Mouse (Mus musculus): ENCODE measurements around the gene Psen1. TPM values are rescaled to one million over a fixed set of nuclear protein-coding genes. Genes with fewer than 3 reads are reported as not detected.

Psen1 gene
- polyA plus RNA-seq (2015; fragmentation: Nextera tagmentation; extraction: Ambion mirVana), result 38.9 and 44.0 TPM in 2 replicates

DNA sequence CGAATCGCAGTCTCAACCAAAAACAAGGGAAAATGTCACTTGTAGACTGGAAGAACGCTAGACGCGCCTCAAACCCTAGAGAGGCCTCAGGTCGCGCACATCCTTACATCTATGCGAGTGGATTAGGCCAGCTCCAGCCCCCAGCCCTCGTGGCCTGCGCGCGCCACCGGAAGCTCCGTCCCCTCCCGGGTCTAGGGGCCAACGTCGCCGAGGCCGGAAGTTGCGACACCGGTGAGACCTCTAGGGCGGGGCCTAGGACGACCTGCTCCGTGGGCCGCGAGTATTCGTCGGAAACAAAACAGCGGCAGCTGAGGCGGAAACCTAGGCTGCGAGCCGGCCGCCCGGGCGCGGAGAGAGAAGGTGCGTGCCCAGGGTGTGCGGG lies at the start of gene Psen1:
Gene Psen1 (plus strand): TSS at position 219 of the 382 bp plus-strand sequence.
- peak within 1 kb of the TSS; percentile 84 for H3K4me3 ChIP-seq
- H3K4me1 ChIP-seq (replicated peaks), result peaks cover 16% of the 10 kb centered on the region
- peaks cover 4% of the 10 kb centered on the region for H3K36me3 ChIP-seq
- peak within 1 kb of the TSS; percentile 90 for H3K27ac ChIP-seq
- H3K4me2 ChIP-seq, result peak within 1 kb of the TSS; percentile 75
- H3K9me3 ChIP-seq (replicated peaks), result no peaks in the 10 kb centered on the region
- H3K27me3 ChIP-seq, result no peaks in the 10 kb centered on the region
- ATAC-seq (replicated peaks; ENCODE audit: insufficient number of reproducible peaks, insufficient read depth, low FRiP score, low read depth), result peak; percentile 97
- H3K9ac ChIP-seq, result peak within 1 kb of the TSS; percentile 86
- 0% methylated on average over 38 of the region's 38 CpGs for WGBS

DNA sequence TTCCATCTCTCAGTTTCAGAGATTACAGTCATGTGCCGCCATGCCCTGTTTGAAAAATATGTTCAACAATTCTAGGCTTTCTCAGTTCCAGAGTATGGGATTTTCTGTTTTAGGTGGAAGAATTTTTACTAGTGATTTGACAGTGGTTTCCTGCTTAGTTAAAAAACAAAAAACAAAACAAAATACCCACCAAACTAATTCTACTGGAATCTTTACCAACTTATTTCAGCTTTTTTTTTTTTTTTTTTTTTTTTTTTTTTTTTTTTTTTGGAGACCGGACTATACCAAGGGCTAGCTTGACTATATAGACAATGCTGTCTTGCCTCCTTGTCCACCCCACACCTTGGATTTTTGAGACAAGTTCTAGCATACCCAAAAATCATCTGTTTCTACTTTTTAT lies 46.7 kb upstream of the Psen1 start:
- peaks cover 3% of the 10 kb centered on the region; the same call in 1 of the 2 replicates for H3K4me1 ChIP-seq (replicated peaks)
- ATAC-seq (replicated peaks; ENCODE audit: insufficient number of reproducible peaks, insufficient read depth, low FRiP score, low read depth), result no peak

GRCm38 (mm10) chr12:83643116-83643515 lies 44.8 kb upstream of the Psen1 start:
- peaks cover 44% of the 10 kb centered on the region for H3K36me3 ChIP-seq
- no peak for ATAC-seq (replicated peaks; ENCODE audit: insufficient number of reproducible peaks, insufficient read depth, low FRiP score, low read depth)
- no peak overlapping the region for H3K9ac ChIP-seq
- H3K27me3 ChIP-seq, result no peaks in the 10 kb centered on the region
- no peak overlapping the region for H3K4me2 ChIP-seq
- no peaks in the 10 kb centered on the region for H3K9me3 ChIP-seq (replicated peaks)
- no peak overlapping the region for H3K27ac ChIP-seq
- H3K4me3 ChIP-seq, result no peak overlapping the region
- WGBS, result 88% methylated on average over 1 of the region's 1 CpGs
- no peaks in the 10 kb centered on the region for H3K4me1 ChIP-seq (replicated peaks)

More for the DNA sequence above, 46.7 kb upstream of the Psen1 start:
- no peak overlapping the region for H3K9ac ChIP-seq
- H3K27ac ChIP-seq, result no peak overlapping the region
- no peaks in the 10 kb centered on the region for H3K27me3 ChIP-seq
- H3K4me2 ChIP-seq, result no peak overlapping the region
- H3K4me3 ChIP-seq, result no peak overlapping the region
- WGBS, result 93% methylated on average over 2 of the region's 2 CpGs
- H3K36me3 ChIP-seq, result peaks cover 49% of the 10 kb centered on the region
- H3K9me3 ChIP-seq (replicated peaks), result no peaks in the 10 kb centered on the region

GRCm38 (mm10) chr12:83650346-83650745 lies 37.6 kb upstream of the Psen1 start:
- Histone ChIP-seq H3K27ac (no peak overlapping the region), H3K9me3 (replicated peaks) (no peaks in the 10 kb centered on the region), H3K4me1 (replicated peaks) (no peaks in the 10 kb centered on the region), H3K4me3 (no peak overlapping the region), H3K27me3 (no peaks in the 10 kb centered on the region), H3K9ac (no peak overlapping the region), H3K4me2 (no peak overlapping the region), H3K36me3 (peaks cover 58% of the 10 kb centered on the region)
- WGBS, result 67% methylated on average over 3 of the region's 3 CpGs
- ATAC-seq (replicated peaks; ENCODE audit: insufficient number of reproducible peaks, insufficient read depth, low FRiP score, low read depth), result no peak

DNA sequence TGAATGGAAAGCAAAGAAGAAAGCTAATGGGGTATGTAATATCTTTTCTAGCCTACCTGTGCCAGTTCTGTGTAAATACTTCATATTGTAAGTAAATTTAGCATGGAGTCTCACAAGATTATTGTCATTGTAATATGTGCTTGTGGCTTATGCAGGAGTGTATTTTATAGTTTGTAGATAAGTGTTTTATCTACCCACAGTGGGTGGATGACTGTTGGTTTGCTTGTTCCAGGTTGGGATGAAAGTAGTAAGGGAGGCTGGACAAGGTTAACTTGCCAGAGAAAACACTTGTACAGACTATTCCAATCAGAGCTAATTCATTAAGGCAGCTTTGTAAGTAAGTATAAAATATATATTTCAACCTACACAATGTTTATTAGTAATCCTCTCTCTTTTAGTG lies 36.5 kb upstream of the Psen1 start:
- no peaks in the 10 kb centered on the region for H3K9me3 ChIP-seq (replicated peaks)
- H3K4me1 ChIP-seq (replicated peaks), result no peaks in the 10 kb centered on the region
- no peak overlapping the region for H3K9ac ChIP-seq
- H3K27me3 ChIP-seq, result no peaks in the 10 kb centered on the region
- H3K36me3 ChIP-seq, result peaks cover 53% of the 10 kb centered on the region
- no peak overlapping the region for H3K4me3 ChIP-seq
- ATAC-seq (replicated peaks; ENCODE audit: insufficient number of reproducible peaks, insufficient read depth, low FRiP score, low read depth), result no peak
- H3K27ac ChIP-seq, result no peak overlapping the region
- H3K4me2 ChIP-seq, result no peak overlapping the region

GRCm38 (mm10) chr12:83685466-83685865 lies 2.5 kb upstream of the Psen1 start:
- H3K4me1 ChIP-seq (replicated peaks), result peaks cover 11% of the 10 kb centered on the region
- WGBS, result 88% methylated on average over 1 of the region's 1 CpGs
- ATAC-seq (replicated peaks; ENCODE audit: insufficient number of reproducible peaks, insufficient read depth, low FRiP score, low read depth), result no peak
- H3K36me3 ChIP-seq, result peaks cover 18% of the 10 kb centered on the region
- no peaks in the 10 kb centered on the region for H3K27me3 ChIP-seq
- H3K9ac ChIP-seq, result no peak overlapping the region
- H3K4me3 ChIP-seq, result no peak overlapping the region
- no peak overlapping the region for H3K27ac ChIP-seq
- H3K9me3 ChIP-seq (replicated peaks), result no peaks in the 10 kb centered on the region
- H3K4me2 ChIP-seq, result no peak overlapping the region

GRCm38 (mm10) chr12:83686575-83687350 lies 1.2 kb upstream of the Psen1 start:
- no peak for ATAC-seq (replicated peaks; ENCODE audit: insufficient number of reproducible peaks, insufficient read depth, low FRiP score, low read depth)
- no peak overlapping the region for H3K4me3 ChIP-seq

GRCm38 (mm10) chr12:83688316-83689086 lies 549 bp downstream of the Psen1 start:
- peak overlapping the region; percentile 90 for H3K27ac ChIP-seq
- H3K4me3 ChIP-seq, result peak overlapping the region; percentile 84
- peaks cover 16% of the 10 kb centered on the region for H3K4me1 ChIP-seq (replicated peaks)
- no peaks in the 10 kb centered on the region for H3K9me3 ChIP-seq (replicated peaks)
- ATAC-seq (replicated peaks; ENCODE audit: insufficient number of reproducible peaks, insufficient read depth, low FRiP score, low read depth), result peak; percentile 72
- WGBS, result under 1% methylated on average over 49 of the region's 49 CpGs
- peak overlapping the region; percentile 86 for H3K9ac ChIP-seq
- no peaks in the 10 kb centered on the region for H3K27me3 ChIP-seq
- peak overlapping the region; percentile 75 for H3K4me2 ChIP-seq
- peaks cover 1% of the 10 kb centered on the region for H3K36me3 ChIP-seq

More at GRCm38 (mm10) chr12:83686575-83687350, 1.2 kb upstream of the Psen1 start:
- H3K9me3 ChIP-seq (replicated peaks), result no peaks in the 10 kb centered on the region
- 0 out of 2 replicates have a peak overlapping the region, but pooled peaks have one; percentile 90 for H3K27ac ChIP-seq
- 88% methylated on average over 9 of the region's 9 CpGs for WGBS
- no peak overlapping the region for H3K4me2 ChIP-seq
- H3K4me1 ChIP-seq (replicated peaks), result peaks cover 14% of the 10 kb centered on the region
- H3K9ac ChIP-seq, result no peak overlapping the region
- H3K27me3 ChIP-seq, result no peaks in the 10 kb centered on the region
- H3K36me3 ChIP-seq, result peaks cover 9% of the 10 kb centered on the region

- no peaks in the 10 kb centered on the region for H3K36me3 ChIP-seq
- H3K27me3 ChIP-seq, result no peaks in the 10 kb centered on the region
- peak overlapping the region; percentile 90 for H3K27ac ChIP-seq
- H3K4me2 ChIP-seq, result peak overlapping the region; percentile 75
- peaks cover 16% of the 10 kb centered on the region for H3K4me1 ChIP-seq (replicated peaks)
- H3K9ac ChIP-seq, result peak overlapping the region; percentile 86
- peak overlapping the region; percentile 84 for H3K4me3 ChIP-seq
- ATAC-seq (replicated peaks; ENCODE audit: insufficient number of reproducible peaks, insufficient read depth, low FRiP score, low read depth), result no peak
- 26% methylated on average over 6 of the region's 6 CpGs for WGBS
- H3K9me3 ChIP-seq (replicated peaks), result no peaks in the 10 kb centered on the region
These were observed 1.1 kb downstream of the Psen1 start for GRCm38 (mm10) chr12:83689087-83689432.

DNA sequence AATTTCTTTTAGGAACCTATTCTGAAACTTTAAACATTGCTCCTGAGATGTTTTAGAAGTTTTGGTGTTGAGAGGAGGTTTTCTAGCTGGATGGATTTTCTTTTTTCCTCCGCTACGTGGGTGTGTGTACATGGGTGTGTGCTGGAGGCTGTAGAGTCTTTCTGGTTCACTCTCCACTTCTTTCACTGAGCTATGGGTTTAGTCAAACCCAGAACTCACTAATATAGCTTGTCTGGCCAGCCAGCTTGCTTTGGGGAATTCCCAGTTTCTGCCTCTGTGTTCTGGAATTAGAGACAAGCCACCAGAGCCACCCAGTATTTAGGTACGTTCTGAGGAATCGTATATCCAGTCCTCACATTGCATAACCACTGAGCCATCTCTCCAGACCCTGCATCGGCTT lies 6.1 kb downstream of the Psen1 start:
- no peak for ATAC-seq (replicated peaks; ENCODE audit: insufficient number of reproducible peaks, insufficient read depth, low FRiP score, low read depth)
- Histone ChIP-seq H3K27me3 (no peaks in the 10 kb centered on the region), H3K4me2 (no peak overlapping the region), H3K36me3 (no peaks in the 10 kb centered on the region), H3K4me3 (no peak overlapping the region), H3K9me3 (replicated peaks) (no peaks in the 10 kb centered on the region), H3K27ac (no peak overlapping the region), H3K9ac (no peak overlapping the region), H3K4me1 (replicated peaks) (peaks cover 16% of the 10 kb centered on the region)
- 87% methylated on average over 5 of the region's 5 CpGs for WGBS

- H3K36me3 ChIP-seq, result 0 out of 2 replicates have a peak, but pooled peaks cover 3% of the 10 kb centered on the region
- no peak overlapping the region for H3K9ac ChIP-seq
- H3K9me3 ChIP-seq (replicated peaks), result no peaks in the 10 kb centered on the region
- WGBS, result 87% methylated on average over 3 of the region's 3 CpGs
- no peaks in the 10 kb centered on the region for H3K27me3 ChIP-seq
- H3K4me3 ChIP-seq, result no peak overlapping the region
- peaks cover 9% of the 10 kb centered on the region for H3K4me1 ChIP-seq (replicated peaks)
- no peak overlapping the region for H3K4me2 ChIP-seq
- no peak for ATAC-seq (replicated peaks; ENCODE audit: insufficient number of reproducible peaks, insufficient read depth, low FRiP score, low read depth)
- no peak overlapping the region for H3K27ac ChIP-seq
These were observed 6.7 kb downstream of the Psen1 start for GRCm38 (mm10) chr12:83694669-83695068.

Data from heart, embryonic 15.5 days (tissue).